Mouse (Mus musculus): ENCODE measurements at regions not wholly inside any gene's neighbourhood (a gene's known extent, or its start where the extent isn't known, plus 50 kb on each side); places are given as distances from the start of the nearest gene placed in this dataset.

DNA sequence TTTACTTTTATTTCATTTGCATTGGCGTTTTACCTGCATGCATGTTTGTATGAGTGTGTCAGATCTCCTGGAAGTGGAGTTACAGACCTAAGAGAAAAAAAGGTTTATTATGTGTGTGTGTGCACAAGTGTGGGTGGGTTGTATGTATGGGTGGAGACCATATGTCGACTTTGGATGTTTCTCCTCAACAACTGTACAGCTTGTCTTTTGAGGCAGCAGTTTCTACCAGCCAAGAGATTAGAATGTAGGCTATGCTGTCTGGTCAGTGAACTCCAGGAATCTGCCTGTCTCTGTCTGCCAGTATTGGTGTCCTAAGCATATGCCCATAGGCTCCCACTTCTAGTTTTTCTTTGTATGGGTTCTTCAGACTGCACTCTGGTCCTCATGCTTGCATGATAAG is 192.3 kb upstream of the Slc30a5 start:
- no peaks in the 10 kb centered on the region for H3K9me3 ChIP-seq (ENCODE audit: control insufficient read depth)
- no peak for TF ChIP-seq CTCF (IDR thresholded peaks at IDR 0.05; ENCODE audit: low read depth)
- H3K9ac ChIP-seq (ENCODE audit: low read depth, low read length) = no peak overlapping the region

GRCm38 (mm10) chr13:101024971-101025370 is 191.7 kb upstream of the Slc30a5 start:
- no peaks in the 10 kb centered on the region for H3K36me3 ChIP-seq (ENCODE audit: control insufficient read depth, insufficient read depth)
- no peak overlapping the region for H3K4me3 ChIP-seq (ENCODE audit: low read depth, low read length)
- no peak overlapping the region for H3K27ac ChIP-seq (ENCODE audit: low read depth, low read length)
- H3K27me3 ChIP-seq (replicated peaks; ENCODE audit: control insufficient read depth, insufficient read depth, low read length) = no peaks in the 10 kb centered on the region
- H3K4me2 ChIP-seq (replicated peaks; ENCODE audit: low read depth) = no peak overlapping the region
- no peak overlapping the region for H3K9ac ChIP-seq (ENCODE audit: low read depth, low read length)
- TF ChIP-seq CTCF (IDR thresholded peaks at IDR 0.05; ENCODE audit: low read depth) = no peak
- no peak for ATAC-seq
- no peaks in the 10 kb centered on the region for H3K4me1 ChIP-seq (replicated peaks; ENCODE audit: control insufficient read depth, insufficient read depth, low read length)
- H3K9me3 ChIP-seq (ENCODE audit: control insufficient read depth) = no peaks in the 10 kb centered on the region
- 81% methylated on average over 2 of the region's 2 CpGs for WGBS

More for the DNA sequence above, 192.3 kb upstream of the Slc30a5 start:
- no peak overlapping the region for H3K27ac ChIP-seq (ENCODE audit: low read depth, low read length)
- no peaks in the 10 kb centered on the region for H3K4me1 ChIP-seq (replicated peaks; ENCODE audit: control insufficient read depth, insufficient read depth, low read length)
- no peak overlapping the region for H3K4me2 ChIP-seq (replicated peaks; ENCODE audit: low read depth)
- no peaks in the 10 kb centered on the region for H3K36me3 ChIP-seq (ENCODE audit: control insufficient read depth, insufficient read depth)
- no peak for ATAC-seq
- 79% methylated on average over 2 of the region's 2 CpGs for WGBS
- no peak overlapping the region for H3K4me3 ChIP-seq (ENCODE audit: low read depth, low read length)
- H3K27me3 ChIP-seq (replicated peaks; ENCODE audit: control insufficient read depth, insufficient read depth, low read length) = no peaks in the 10 kb centered on the region

GRCm38 (mm10) chr13:101019272-101019676 is 186.0 kb upstream of the Slc30a5 start:
- no peak for ATAC-seq
- Histone ChIP-seq H3K4me3 (ENCODE audit: low read depth, low read length) (no peak overlapping the region), H3K9me3 (ENCODE audit: control insufficient read depth) (no peaks in the 10 kb centered on the region), H3K9ac (ENCODE audit: low read depth, low read length) (no peak overlapping the region), H3K36me3 (ENCODE audit: control insufficient read depth, insufficient read depth) (no peaks in the 10 kb centered on the region), H3K27me3 (replicated peaks; ENCODE audit: control insufficient read depth, insufficient read depth, low read length) (no peaks in the 10 kb centered on the region), H3K4me2 (replicated peaks; ENCODE audit: low read depth) (no peak overlapping the region), H3K27ac (ENCODE audit: low read depth, low read length) (no peak overlapping the region), H3K4me1 (replicated peaks; ENCODE audit: control insufficient read depth, insufficient read depth, low read length) (no peaks in the 10 kb centered on the region)
- WGBS = 78% methylated on average over 7 of the region's 7 CpGs
- TF ChIP-seq CTCF (IDR thresholded peaks at IDR 0.05; ENCODE audit: low read depth) = no peak

GRCm38 (mm10) chr13:101017041-101017440 is 183.8 kb upstream of the Slc30a5 start:
- no peaks in the 10 kb centered on the region for H3K9me3 ChIP-seq (ENCODE audit: control insufficient read depth)
- no peak overlapping the region for H3K4me2 ChIP-seq (replicated peaks; ENCODE audit: low read depth)
- no peak overlapping the region for H3K9ac ChIP-seq (ENCODE audit: low read depth, low read length)
- no peak for ATAC-seq
- H3K4me3 ChIP-seq (ENCODE audit: low read depth, low read length) = no peak overlapping the region
- H3K27ac ChIP-seq (ENCODE audit: low read depth, low read length) = no peak overlapping the region
- TF ChIP-seq CTCF (IDR thresholded peaks at IDR 0.05; ENCODE audit: low read depth) = no peak
- H3K36me3 ChIP-seq (ENCODE audit: control insufficient read depth, insufficient read depth) = no peaks in the 10 kb centered on the region
- WGBS = 41% methylated on average over 6 of the region's 6 CpGs
- H3K4me1 ChIP-seq (replicated peaks; ENCODE audit: control insufficient read depth, insufficient read depth, low read length) = no peaks in the 10 kb centered on the region
- no peaks in the 10 kb centered on the region for H3K27me3 ChIP-seq (replicated peaks; ENCODE audit: control insufficient read depth, insufficient read depth, low read length)

DNA sequence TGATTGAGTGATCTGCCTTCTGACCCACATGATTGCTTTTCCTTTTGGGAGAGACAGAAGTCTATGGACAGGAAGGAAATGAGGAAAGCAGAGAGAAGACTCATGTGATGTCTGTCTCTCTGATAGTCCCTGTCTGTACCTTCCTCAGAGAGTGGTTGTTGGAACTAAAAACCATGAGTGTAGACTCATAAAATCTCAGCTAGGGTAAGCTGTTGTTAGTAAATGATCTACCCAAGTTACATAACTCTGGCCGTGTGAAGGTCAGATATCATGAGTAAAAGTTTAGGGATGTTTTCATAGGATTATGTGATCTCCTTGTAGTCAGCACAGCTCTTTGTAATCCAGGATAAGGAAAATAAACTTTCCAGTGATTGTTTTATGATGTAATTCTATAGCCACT is 183.0 kb upstream of the Slc30a5 start:
- WGBS = 27% methylated on average over 1 of the region's 1 CpGs
- Histone ChIP-seq H3K36me3 (ENCODE audit: control insufficient read depth, insufficient read depth) (no peaks in the 10 kb centered on the region), H3K9ac (ENCODE audit: low read depth, low read length) (no peak overlapping the region), H3K9me3 (ENCODE audit: control insufficient read depth) (no peaks in the 10 kb centered on the region), H3K4me3 (ENCODE audit: low read depth, low read length) (no peak overlapping the region), H3K27ac (ENCODE audit: low read depth, low read length) (no peak overlapping the region), H3K4me1 (replicated peaks; ENCODE audit: control insufficient read depth, insufficient read depth, low read length) (no peaks in the 10 kb centered on the region), H3K27me3 (replicated peaks; ENCODE audit: control insufficient read depth, insufficient read depth, low read length) (no peaks in the 10 kb centered on the region), H3K4me2 (replicated peaks; ENCODE audit: low read depth) (no peak overlapping the region)
- no peak; the same call in 1 of the 2 replicates for ATAC-seq
- TF ChIP-seq CTCF (IDR thresholded peaks at IDR 0.05; ENCODE audit: low read depth) = no peak

DNA sequence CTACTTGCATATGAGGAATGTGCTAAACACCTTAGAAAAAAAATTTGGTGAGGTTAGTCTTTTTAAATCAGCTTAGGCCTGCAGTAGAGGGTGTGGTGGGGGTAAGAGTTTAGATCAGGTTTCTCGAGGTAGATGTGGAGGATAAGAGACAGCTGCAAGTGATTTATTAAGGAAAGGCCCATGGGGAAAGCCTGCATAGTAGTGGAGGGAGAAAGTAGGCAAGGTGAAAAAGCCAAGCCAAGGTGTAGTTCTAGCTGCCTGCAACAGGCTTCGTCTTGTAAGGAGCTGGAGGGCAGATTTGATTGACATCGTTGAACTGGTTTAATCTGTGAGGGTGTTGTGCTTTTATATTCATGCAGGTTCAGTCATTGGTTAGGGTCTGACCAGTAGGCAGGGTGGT is 182.2 kb upstream of the Slc30a5 start:
- H3K9ac ChIP-seq (ENCODE audit: low read depth, low read length) = no peak overlapping the region
- no peaks in the 10 kb centered on the region for H3K9me3 ChIP-seq (ENCODE audit: control insufficient read depth)
- no peak overlapping the region for H3K4me3 ChIP-seq (ENCODE audit: low read depth, low read length)
- no peak for ATAC-seq
- H3K4me1 ChIP-seq (replicated peaks; ENCODE audit: control insufficient read depth, insufficient read depth, low read length) = no peaks in the 10 kb centered on the region
- 70% methylated on average over 3 of the region's 3 CpGs for WGBS
- TF ChIP-seq CTCF (IDR thresholded peaks at IDR 0.05; ENCODE audit: low read depth) = no peak
- no peaks in the 10 kb centered on the region for H3K27me3 ChIP-seq (replicated peaks; ENCODE audit: control insufficient read depth, insufficient read depth, low read length)
- no peaks in the 10 kb centered on the region for H3K36me3 ChIP-seq (ENCODE audit: control insufficient read depth, insufficient read depth)
- H3K27ac ChIP-seq (ENCODE audit: low read depth, low read length) = no peak overlapping the region
- no peak overlapping the region for H3K4me2 ChIP-seq (replicated peaks; ENCODE audit: low read depth)

GRCm38 (mm10) chr13:101013604-101014003 is 180.4 kb upstream of the Slc30a5 start:
- Histone ChIP-seq H3K27me3 (replicated peaks; ENCODE audit: control insufficient read depth, insufficient read depth, low read length) (no peaks in the 10 kb centered on the region), H3K27ac (ENCODE audit: low read depth, low read length) (no peak overlapping the region)
- ATAC-seq = no peak

More at GRCm38 (mm10) chr13:101013604-101014003, 180.4 kb upstream of the Slc30a5 start:
- no peaks in the 10 kb centered on the region for H3K36me3 ChIP-seq (ENCODE audit: control insufficient read depth, insufficient read depth)
- no peak overlapping the region for H3K4me3 ChIP-seq (ENCODE audit: low read depth, low read length)
- WGBS = 84% methylated on average over 2 of the region's 2 CpGs
- no peak overlapping the region for H3K9ac ChIP-seq (ENCODE audit: low read depth, low read length)
- no peaks in the 10 kb centered on the region for H3K9me3 ChIP-seq (ENCODE audit: control insufficient read depth)
- no peaks in the 10 kb centered on the region for H3K4me1 ChIP-seq (replicated peaks; ENCODE audit: control insufficient read depth, insufficient read depth, low read length)
- no peak for TF ChIP-seq CTCF (IDR thresholded peaks at IDR 0.05; ENCODE audit: low read depth)
- no peak overlapping the region for H3K4me2 ChIP-seq (replicated peaks; ENCODE audit: low read depth)

Data from intestine, postnatal 0 days (tissue).